Mouse (Mus musculus) kidney, postnatal 0 days (tissue): ENCODE measurements at regions not wholly inside any gene's neighbourhood (a gene's known extent, or its start where the extent isn't known, plus 50 kb on each side); places are given as distances from the start of the nearest gene placed in this dataset.

Experiments used
- ATAC-seq: fragments of 200-750 bp; cut with Nextera tagmentation; replicated peaks from 2 replicates; pipeline ENCODE4 v1.8.0; 2017; ENCODE audit warnings: low read depth, moderate number of reproducible peaks, moderate TSS enrichment, moderate library complexity; ENCODE audit not compliant: low FRiP score
- DNase-seq: peaks from one replicate; pipeline ENCODE4 v3.0.0-alpha.2; 2016; ENCODE audit warnings: low spot score
- H3K27ac ChIP-seq: fragments of 300-500 bp; sonication (generic); 2 replicates; pipeline ENCODE4 v1.5.1; 2014; ENCODE audit warnings: mild to moderate bottlenecking
- H3K27me3 ChIP-seq: fragments of 300-500 bp; sonication (generic); 2 replicates; pipeline ENCODE4 v1.6.1; 2014; ENCODE audit warnings: low read length, mixed read lengths; ENCODE audit not compliant: insufficient read depth
- H3K36me3 ChIP-seq: fragments of 300-500 bp; sonication (generic); 2 replicates; pipeline ENCODE4 v1.6.1; 2014; ENCODE audit warnings: low read length, mixed read lengths; ENCODE audit not compliant: insufficient read depth
- H3K4me1 ChIP-seq: fragments of 300-500 bp; sonication (generic); replicated peaks from 2 replicates; pipeline ENCODE4 v1.6.1; 2014; ENCODE audit warnings: antibody characterized with exemption, low read length, mixed read lengths; ENCODE audit not compliant: insufficient read depth
- H3K4me2 ChIP-seq: fragments of 300-500 bp; sonication (generic); 2 replicates; pipeline ENCODE4 v1.6.1; 2014; ENCODE audit warnings: mild to moderate bottlenecking, low read length, moderate library complexity, mixed read lengths
- H3K4me3 ChIP-seq: fragments of 300-500 bp; sonication (generic); replicated peaks from 2 replicates; pipeline ENCODE4 v1.5.1; 2014; ENCODE audit warnings: low read depth, low read length
- H3K9ac ChIP-seq: fragments of 300-500 bp; sonication (generic); 2 replicates; pipeline ENCODE4 v1.6.1; 2014; ENCODE audit warnings: low read depth, low read length
- H3K9me3 ChIP-seq: fragments of 300-500 bp; sonication (generic); replicated peaks from 2 replicates; pipeline ENCODE4 v1.6.1; 2016; ENCODE audit warnings: low read length, inconsistent platforms, mixed read lengths
- CTCF ChIP-seq: IDR thresholded peaks from 2 replicates; pipeline ENCODE4 v1.5.1; 2016; ENCODE audit warnings: antibody characterized with exemption, low read depth, mild to moderate bottlenecking, moderate library complexity
- WGBS: fragments of 180-500 bp; shearing (Covaris S2); extraction: QIAGEN DNeasy Blood & Tissue Kit; methylation state at CpG from one replicate; pipeline ENCODE4 v1.1.7; 2014; 5-methylcytosine and 5-hydroxymethylcytosine counted together

- no peaks in the 10 kb centered on the region for H3K9me3 ChIP-seq
- DNase-seq (peak; percentile 80), ATAC-seq (no peak)
- H3K4me2 ChIP-seq = no peak overlapping the region
- WGBS = 54% methylated on average over 3 of the region's 3 CpGs
- H3K4me1 ChIP-seq = no peaks in the 10 kb centered on the region
- no peak for TF ChIP-seq CTCF
- no peak overlapping the region for H3K9ac ChIP-seq
- no peak overlapping the region for H3K4me3 ChIP-seq
- no peak overlapping the region for H3K27ac ChIP-seq
- H3K36me3 ChIP-seq = no peaks in the 10 kb centered on the region
- H3K27me3 ChIP-seq = no peaks in the 10 kb centered on the region
Observed at GRCm38 (mm10) chr8:36312963-36313362, 547.4 kb downstream of the Gm19410 start.

- Histone ChIP-seq H3K4me2 (no peak overlapping the region), H3K9me3 (no peaks in the 10 kb centered on the region), H3K27ac (no peak overlapping the region), H3K27me3 (no peaks in the 10 kb centered on the region), H3K4me1 (no peaks in the 10 kb centered on the region), H3K36me3 (no peaks in the 10 kb centered on the region), H3K9ac (no peak overlapping the region), H3K4me3 (no peak overlapping the region)
- no peak for TF ChIP-seq CTCF
- DNase-seq (no peak), ATAC-seq (no peak)
- WGBS = 86% methylated on average over 2 of the region's 2 CpGs
Observed at GRCm38 (mm10) chr8:36318396-36318795, 552.8 kb downstream of the Gm19410 start.

- DNase-seq = no peak
- no peak overlapping the region for H3K27ac ChIP-seq
Observed at GRCm38 (mm10) chr8:36318884-36319283, 553.3 kb downstream of the Gm19410 start.

GRCm38 (mm10) chr8:36319314-36319959 lies 553.8 kb downstream of the Gm19410 start:
- H3K9me3 ChIP-seq = no peaks in the 10 kb centered on the region
- no peaks in the 10 kb centered on the region for H3K36me3 ChIP-seq
- no peak for DNase-seq
- ATAC-seq = no peak
- H3K9ac ChIP-seq = no peak overlapping the region
- TF ChIP-seq CTCF = no peak
- no peak overlapping the region for H3K4me2 ChIP-seq
- WGBS = 52% methylated on average over 7 of the region's 7 CpGs
- no peak overlapping the region for H3K27ac ChIP-seq
- H3K4me1 ChIP-seq = no peaks in the 10 kb centered on the region
- H3K27me3 ChIP-seq = no peaks in the 10 kb centered on the region
- no peak overlapping the region for H3K4me3 ChIP-seq

More at GRCm38 (mm10) chr8:36318884-36319283, 553.3 kb downstream of the Gm19410 start:
- Histone ChIP-seq H3K4me3 (no peak overlapping the region), H3K36me3 (no peaks in the 10 kb centered on the region), H3K9me3 (no peaks in the 10 kb centered on the region), H3K27me3 (no peaks in the 10 kb centered on the region), H3K4me2 (no peak overlapping the region), H3K4me1 (no peaks in the 10 kb centered on the region), H3K9ac (no peak overlapping the region)
- no peak for TF ChIP-seq CTCF
- WGBS = 56% methylated on average over 5 of the region's 5 CpGs
- no peak for ATAC-seq

GRCm38 (mm10) chr8:36322125-36322524 lies 556.5 kb downstream of the Gm19410 start:
- 83% methylated on average over 8 of the region's 8 CpGs for WGBS
- Histone ChIP-seq H3K9me3 (no peaks in the 10 kb centered on the region), H3K27ac (no peak overlapping the region), H3K4me3 (no peak overlapping the region), H3K36me3 (no peaks in the 10 kb centered on the region), H3K9ac (no peak overlapping the region), H3K4me1 (no peaks in the 10 kb centered on the region), H3K4me2 (no peak overlapping the region), H3K27me3 (no peaks in the 10 kb centered on the region)
- DNase-seq = no peak
- TF ChIP-seq CTCF = no peak
- no peak for ATAC-seq

- no peak overlapping the region for H3K4me3 ChIP-seq
- no peaks in the 10 kb centered on the region for H3K9me3 ChIP-seq
- no peaks in the 10 kb centered on the region; the same call in 1 of the 2 replicates for H3K27me3 ChIP-seq
- no peaks in the 10 kb centered on the region for H3K36me3 ChIP-seq
- DNase-seq (no peak), ATAC-seq (no peak)
- H3K9ac ChIP-seq = no peak overlapping the region
- 71% methylated on average over 7 of the region's 7 CpGs for WGBS
- TF ChIP-seq CTCF = no peak
- no peak overlapping the region for H3K4me2 ChIP-seq
- no peak overlapping the region for H3K27ac ChIP-seq
- no peaks in the 10 kb centered on the region for H3K4me1 ChIP-seq
Observed at GRCm38 (mm10) chr8:36322578-36322977, 557.0 kb downstream of the Gm19410 start.

GRCm38 (mm10) chr8:36338628-36339027 lies 573.0 kb downstream of the Gm19410 start:
- WGBS = 92% methylated on average over 5 of the region's 5 CpGs
- Histone ChIP-seq H3K9me3 (no peaks in the 10 kb centered on the region), H3K9ac (no peak overlapping the region), H3K4me1 (no peaks in the 10 kb centered on the region), H3K4me3 (no peak overlapping the region), H3K27me3 (no peaks in the 10 kb centered on the region), H3K27ac (no peak overlapping the region), H3K36me3 (no peaks in the 10 kb centered on the region), H3K4me2 (no peak overlapping the region)
- no peak for ATAC-seq
- DNase-seq = no peak
- TF ChIP-seq CTCF = no peak
